Mouse (Mus musculus): ENCODE results near the gene Sag.

Gene Sag

DNA sequence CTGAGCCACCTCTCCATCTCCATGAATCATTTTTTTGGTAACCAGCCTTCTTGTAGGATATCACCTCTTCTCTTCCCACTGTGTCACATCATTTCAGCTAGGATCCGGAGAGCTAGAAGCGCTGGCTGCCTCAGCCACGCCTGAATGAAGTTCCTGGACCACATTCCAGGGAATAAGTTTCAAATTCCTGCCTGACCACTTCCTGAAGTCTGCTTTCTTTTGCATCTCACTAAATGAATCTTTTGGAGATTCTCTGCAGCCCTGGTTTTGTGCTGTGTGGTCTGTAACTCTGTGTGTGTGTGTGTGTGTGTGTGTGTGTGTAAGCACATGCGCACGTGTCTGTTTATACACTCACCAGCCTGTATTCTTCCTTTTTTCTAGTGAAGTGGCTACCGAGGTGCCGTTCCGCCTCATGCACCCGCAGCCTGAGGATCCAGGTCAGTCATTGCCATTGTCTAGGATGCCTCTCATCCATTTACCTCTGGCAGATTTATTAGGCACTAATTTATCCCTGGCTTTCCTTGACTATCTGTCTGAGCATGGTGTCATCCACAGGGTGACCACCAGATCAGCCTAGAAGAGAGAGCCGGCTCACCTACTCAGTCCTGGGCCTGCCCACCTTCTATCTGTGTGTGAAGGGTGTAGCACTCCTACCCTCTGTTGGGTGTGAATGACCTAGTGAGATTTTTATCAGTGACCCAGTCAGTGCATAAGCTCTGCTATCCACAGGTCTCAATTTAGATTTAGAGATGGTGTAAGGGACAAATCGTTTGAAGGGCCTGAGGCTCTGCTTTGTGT is 37.1 kb downstream of the Sag start:
- no peak for TF ChIP-seq POU5F1 (IDR thresholded peaks at IDR 0.05; ENCODE audit: borderline replicate concordance, low read length)
- TF ChIP-seq NANOG (IDR thresholded peaks at IDR 0.05; ENCODE audit: borderline replicate concordance, low read length): no peak
- no peak for TF ChIP-seq CTCF (conservative IDR thresholded peaks at IDR 0.05; ENCODE audit: low read length)

GRCm38 (mm10) chr1:87846801-87847474 is 43.5 kb downstream of the Sag start:
- no peaks in the 10 kb centered on the region for H3K4me1 ChIP-seq (replicated peaks; ENCODE audit: low read depth, low read length)
- TF ChIP-seq NANOG (IDR thresholded peaks at IDR 0.05; ENCODE audit: borderline replicate concordance, low read length) (no peak), POU5F1 (IDR thresholded peaks at IDR 0.05; ENCODE audit: borderline replicate concordance, low read length) (no peak), CTCF (conservative IDR thresholded peaks at IDR 0.05; ENCODE audit: low read length) (no peak)
- H3K27me3 ChIP-seq (ENCODE audit: insufficient read depth, low read length): peaks cover 11% of the 10 kb centered on the region
- no peaks in the 10 kb centered on the region for H3K9me3 ChIP-seq (ENCODE audit: low read length)
- no peak overlapping the region for H3K4me3 ChIP-seq (replicated peaks; ENCODE audit: low read length)
- H3K36me3 ChIP-seq (ENCODE audit: insufficient read depth, low read length): no peaks in the 10 kb centered on the region

More for the DNA sequence above, 37.1 kb downstream of the Sag start:
- no peaks in the 10 kb centered on the region for H3K36me3 ChIP-seq (ENCODE audit: insufficient read depth, low read length)
- peaks cover 6% of the 10 kb centered on the region for H3K27me3 ChIP-seq (ENCODE audit: insufficient read depth, low read length)
- H3K4me1 ChIP-seq (replicated peaks; ENCODE audit: low read depth, low read length): 0 out of 2 replicates have a peak, but pooled peaks cover 3% of the 10 kb centered on the region
- no peak overlapping the region for H3K4me3 ChIP-seq (replicated peaks; ENCODE audit: low read length)
- H3K9me3 ChIP-seq (ENCODE audit: low read length): no peaks in the 10 kb centered on the region

DNA sequence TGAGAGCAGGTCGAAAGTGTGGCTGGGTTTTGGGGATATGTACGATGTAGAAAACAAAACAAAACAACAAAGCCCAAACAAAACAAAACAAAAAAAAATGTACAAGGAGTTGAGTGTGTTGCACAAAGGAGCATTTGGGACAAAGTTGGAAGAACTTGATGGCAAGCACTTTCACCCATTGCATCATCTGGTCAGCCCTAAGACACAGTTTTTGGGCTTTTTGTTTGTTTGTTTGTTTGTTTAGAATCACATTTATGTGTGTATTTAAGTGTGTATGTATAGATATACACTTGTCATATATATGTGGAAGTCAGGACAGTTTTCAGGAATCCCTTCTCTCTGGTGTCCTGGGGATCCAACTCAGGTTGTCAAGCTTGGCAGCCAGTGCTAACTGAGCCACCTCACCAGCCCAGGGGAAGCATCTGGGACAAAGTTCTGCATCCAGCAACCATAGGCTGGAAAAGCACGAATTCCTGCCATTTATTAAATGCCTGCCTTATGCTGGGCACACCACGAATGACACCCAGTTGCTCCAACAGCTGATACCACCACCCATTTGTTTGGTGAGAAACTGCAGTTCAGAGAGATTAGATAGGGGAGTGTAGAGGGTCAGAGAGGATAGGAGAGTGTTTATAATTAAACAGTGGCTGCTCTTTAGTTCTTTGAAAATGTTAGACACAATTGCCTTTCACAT is 44.1 kb downstream of the Sag start:
- TF ChIP-seq POU5F1 (IDR thresholded peaks at IDR 0.05; ENCODE audit: borderline replicate concordance, low read length): no peak
- TF ChIP-seq CTCF (conservative IDR thresholded peaks at IDR 0.05; ENCODE audit: low read length): no peak
- no peak for TF ChIP-seq NANOG (IDR thresholded peaks at IDR 0.05; ENCODE audit: borderline replicate concordance, low read length)
- H3K36me3 ChIP-seq (ENCODE audit: insufficient read depth, low read length): no peaks in the 10 kb centered on the region
- peaks cover 18% of the 10 kb centered on the region for H3K27me3 ChIP-seq (ENCODE audit: insufficient read depth, low read length)
- H3K4me1 ChIP-seq (replicated peaks; ENCODE audit: low read depth, low read length): peaks cover 7% of the 10 kb centered on the region
- no peaks in the 10 kb centered on the region for H3K9me3 ChIP-seq (ENCODE audit: low read length)
- H3K4me3 ChIP-seq (replicated peaks; ENCODE audit: low read length): no peak overlapping the region

GRCm38 (mm10) chr1:87848237-87848996 is 44.9 kb downstream of the Sag start:
- Histone ChIP-seq H3K27me3 (ENCODE audit: insufficient read depth, low read length) (peaks cover 20% of the 10 kb centered on the region), H3K36me3 (ENCODE audit: insufficient read depth, low read length) (no peaks in the 10 kb centered on the region), H3K9me3 (ENCODE audit: low read length) (no peaks in the 10 kb centered on the region), H3K4me1 (replicated peaks; ENCODE audit: low read depth, low read length) (peaks cover 9% of the 10 kb centered on the region), H3K4me3 (replicated peaks; ENCODE audit: low read length) (no peak overlapping the region)
- TF ChIP-seq NANOG (IDR thresholded peaks at IDR 0.05; ENCODE audit: borderline replicate concordance, low read length) (no peak), CTCF (conservative IDR thresholded peaks at IDR 0.05; ENCODE audit: low read length) (no peak), POU5F1 (IDR thresholded peaks at IDR 0.05; ENCODE audit: borderline replicate concordance, low read length) (no peak)

DNA sequence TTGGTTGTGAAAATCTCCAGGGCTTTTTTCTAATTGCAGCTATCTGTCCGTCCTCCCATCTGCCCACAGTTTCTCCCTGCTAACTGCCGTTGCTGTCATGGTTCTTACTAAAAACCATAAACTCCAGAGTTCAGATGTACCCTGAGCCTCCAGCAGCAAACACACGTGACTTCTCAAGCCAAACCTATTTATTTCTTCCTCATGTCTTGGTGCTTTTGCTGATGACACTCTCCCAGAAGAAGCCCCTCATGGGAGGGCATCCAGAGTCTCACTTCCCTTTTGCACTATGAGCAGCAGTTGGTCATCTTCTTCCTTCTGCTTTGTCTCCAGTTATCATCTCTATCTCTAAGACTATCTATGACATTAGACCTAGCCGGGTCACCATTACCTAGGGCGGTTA is 45.8 kb downstream of the Sag start:
- Histone ChIP-seq H3K9me3 (ENCODE audit: low read length) (no peaks in the 10 kb centered on the region), H3K36me3 (ENCODE audit: insufficient read depth, low read length) (no peaks in the 10 kb centered on the region), H3K4me1 (replicated peaks; ENCODE audit: low read depth, low read length) (peaks cover 13% of the 10 kb centered on the region), H3K4me3 (replicated peaks; ENCODE audit: low read length) (no peak overlapping the region), H3K27me3 (ENCODE audit: insufficient read depth, low read length) (peaks cover 26% of the 10 kb centered on the region)
- TF ChIP-seq POU5F1 (IDR thresholded peaks at IDR 0.05; ENCODE audit: borderline replicate concordance, low read length) (no peak), CTCF (conservative IDR thresholded peaks at IDR 0.05; ENCODE audit: low read length) (no peak), NANOG (IDR thresholded peaks at IDR 0.05; ENCODE audit: borderline replicate concordance, low read length) (no peak)

DNA sequence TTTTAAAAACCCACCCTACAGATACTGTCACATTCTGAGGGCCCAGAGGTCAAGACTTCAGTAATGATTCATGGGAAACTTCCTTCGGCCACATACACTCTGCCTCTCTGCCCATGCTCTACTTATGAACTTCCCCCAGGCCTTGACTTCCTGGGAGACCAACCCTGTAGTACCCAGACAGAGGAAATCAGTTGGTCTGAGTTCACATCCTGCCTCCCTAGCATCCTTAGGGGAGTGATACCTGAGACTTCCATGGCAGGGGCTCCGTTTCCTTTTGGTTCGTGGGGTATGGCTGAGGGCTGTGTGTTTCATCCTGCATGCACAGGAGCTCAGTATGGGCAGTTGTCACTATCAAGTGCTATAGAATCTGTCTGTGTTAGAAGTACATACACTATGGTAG is 47.9 kb downstream of the Sag start:
- TF ChIP-seq NANOG (IDR thresholded peaks at IDR 0.05; ENCODE audit: borderline replicate concordance, low read length): no peak
- TF ChIP-seq POU5F1 (IDR thresholded peaks at IDR 0.05; ENCODE audit: borderline replicate concordance, low read length): no peak
- TF ChIP-seq CTCF (conservative IDR thresholded peaks at IDR 0.05; ENCODE audit: low read length): no peak
- Histone ChIP-seq H3K9me3 (ENCODE audit: low read length) (no peaks in the 10 kb centered on the region), H3K4me3 (replicated peaks; ENCODE audit: low read length) (no peak overlapping the region), H3K27me3 (ENCODE audit: insufficient read depth, low read length) (peaks cover 31% of the 10 kb centered on the region), H3K36me3 (ENCODE audit: insufficient read depth, low read length) (no peaks in the 10 kb centered on the region), H3K4me1 (replicated peaks; ENCODE audit: low read depth, low read length) (peaks cover 26% of the 10 kb centered on the region)

DNA sequence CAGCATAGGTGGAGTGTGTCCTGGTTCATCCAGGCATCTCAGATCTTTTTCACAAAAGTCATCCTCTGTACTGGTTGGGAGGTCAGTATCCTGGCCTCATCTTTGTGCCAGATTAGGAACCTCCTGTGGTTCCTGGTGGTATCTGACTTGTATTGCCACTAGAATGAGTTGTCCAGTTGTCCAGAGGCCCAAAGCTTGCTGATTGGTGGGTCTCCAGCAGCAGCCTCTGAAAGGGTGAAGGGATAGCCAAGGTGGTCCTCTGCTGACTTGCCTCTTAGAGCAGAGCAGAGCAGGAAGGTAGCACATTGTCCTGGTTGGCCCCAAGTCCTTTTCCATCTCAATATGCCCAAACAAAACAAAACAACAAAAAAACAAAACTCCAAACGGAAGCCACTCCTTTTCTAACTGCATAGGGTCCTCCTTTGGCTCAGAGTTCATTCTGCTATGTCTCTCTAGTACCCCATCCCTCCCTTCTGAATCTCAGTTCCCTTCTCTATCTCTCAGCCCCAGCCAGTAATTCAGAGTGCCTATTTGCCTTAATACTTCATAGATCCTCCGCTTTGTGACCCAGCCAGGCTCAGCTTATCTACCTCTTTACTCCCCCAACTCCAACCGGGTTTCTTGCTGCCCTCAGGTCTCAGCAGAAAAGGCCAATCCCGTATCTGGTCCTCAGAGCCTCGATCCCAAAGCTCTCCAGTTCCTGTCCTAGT is 48.8 kb downstream of the Sag start:
- TF ChIP-seq CTCF (conservative IDR thresholded peaks at IDR 0.05; ENCODE audit: low read length): no peak
- TF ChIP-seq POU5F1 (IDR thresholded peaks at IDR 0.05; ENCODE audit: borderline replicate concordance, low read length): no peak
- no peak for TF ChIP-seq NANOG (IDR thresholded peaks at IDR 0.05; ENCODE audit: borderline replicate concordance, low read length)
- H3K36me3 ChIP-seq (ENCODE audit: insufficient read depth, low read length): no peaks in the 10 kb centered on the region
- H3K9me3 ChIP-seq (ENCODE audit: low read length): no peaks in the 10 kb centered on the region
- peaks cover 26% of the 10 kb centered on the region for H3K4me1 ChIP-seq (replicated peaks; ENCODE audit: low read depth, low read length)
- H3K27me3 ChIP-seq (ENCODE audit: insufficient read depth, low read length): peaks cover 31% of the 10 kb centered on the region
- H3K4me3 ChIP-seq (replicated peaks; ENCODE audit: low read length): peak overlapping the region; percentile 64

Measured in E14TG2a.4 (cell line).